Mouse (Mus musculus): ENCODE measurements at regions not wholly inside any gene's neighbourhood (a gene's known extent, or its start where the extent isn't known, plus 50 kb on each side); places are given as distances from the start of the nearest gene placed in this dataset.
A peak's percentile ranks its signal among the peaks of the same experiment; 100 is the strongest.
"Not testable (repeated sequence)": the region's sequence is repeated elsewhere in the genome, so short reads cannot be mapped to it uniquely, and the experiment has no call there.

- no peak for DNase-seq
Measured at GRCm38 (mm10) chr3:81750164-81750563, 182.2 kb upstream of the Ctso start.

- DNase-seq, result no peak
Measured at GRCm38 (mm10) chr3:81752955-81753354, 179.4 kb upstream of the Ctso start.

GRCm38 (mm10) chr3:81760383-81760782, 172.0 kb upstream of the Ctso start:
- DNase-seq, result no peak

- no peak for DNase-seq
Measured at GRCm38 (mm10) chr3:81760914-81761313, 171.5 kb upstream of the Ctso start.

- no peak for DNase-seq
Measured at GRCm38 (mm10) chr3:81771812-81772211, 160.6 kb upstream of the Ctso start.

GRCm38 (mm10) chr3:81773012-81773411, 159.4 kb upstream of the Ctso start:
- no peak for DNase-seq

- no peak for DNase-seq
Measured at GRCm38 (mm10) chr3:81782081-81782480, 150.3 kb upstream of the Ctso start.

- peak; percentile 21 for DNase-seq
Measured at GRCm38 (mm10) chr3:81782921-81783541, 149.4 kb upstream of the Ctso start.

- no peak for DNase-seq
Measured at GRCm38 (mm10) chr3:81788915-81789314, 143.5 kb upstream of the Ctso start.

GRCm38 (mm10) chr3:81789664-81790063, 142.7 kb upstream of the Ctso start:
- no peak for DNase-seq

GRCm38 (mm10) chr3:81802096-81802495, 130.3 kb upstream of the Ctso start:
- DNase-seq, result no peak

- no peak for DNase-seq
Measured at GRCm38 (mm10) chr3:81805745-81806144, 126.7 kb upstream of the Ctso start.

GRCm38 (mm10) chr3:81809604-81810003, 122.8 kb upstream of the Ctso start:
- no peak for DNase-seq

- no peak for DNase-seq
Measured at GRCm38 (mm10) chr3:81820304-81820703, 112.1 kb upstream of the Ctso start.

GRCm38 (mm10) chr3:81829525-81829924, 102.9 kb upstream of the Ctso start:
- DNase-seq, result no peak

- DNase-seq, result no peak
Measured at GRCm38 (mm10) chr3:81829966-81830599, 102.3 kb upstream of the Ctso start.

- peak; percentile 8 for DNase-seq
Measured at GRCm38 (mm10) chr3:81835380-81836157, 96.8 kb upstream of the Ctso start.

- no peak for DNase-seq
Measured at GRCm38 (mm10) chr3:81836478-81836877, 95.9 kb upstream of the Ctso start.

- not testable (repeated sequence) for DNase-seq
Measured at GRCm38 (mm10) chr3:81838121-81838520, 94.3 kb upstream of the Ctso start.

- no peak for DNase-seq
Measured at GRCm38 (mm10) chr3:81864487-81864886, 67.9 kb upstream of the Ctso start.

Measured in kidney, postnatal 10 days (tissue).